Mouse (Mus musculus): ENCODE data around the gene Il2rb.

Il2rb gene

DNA sequence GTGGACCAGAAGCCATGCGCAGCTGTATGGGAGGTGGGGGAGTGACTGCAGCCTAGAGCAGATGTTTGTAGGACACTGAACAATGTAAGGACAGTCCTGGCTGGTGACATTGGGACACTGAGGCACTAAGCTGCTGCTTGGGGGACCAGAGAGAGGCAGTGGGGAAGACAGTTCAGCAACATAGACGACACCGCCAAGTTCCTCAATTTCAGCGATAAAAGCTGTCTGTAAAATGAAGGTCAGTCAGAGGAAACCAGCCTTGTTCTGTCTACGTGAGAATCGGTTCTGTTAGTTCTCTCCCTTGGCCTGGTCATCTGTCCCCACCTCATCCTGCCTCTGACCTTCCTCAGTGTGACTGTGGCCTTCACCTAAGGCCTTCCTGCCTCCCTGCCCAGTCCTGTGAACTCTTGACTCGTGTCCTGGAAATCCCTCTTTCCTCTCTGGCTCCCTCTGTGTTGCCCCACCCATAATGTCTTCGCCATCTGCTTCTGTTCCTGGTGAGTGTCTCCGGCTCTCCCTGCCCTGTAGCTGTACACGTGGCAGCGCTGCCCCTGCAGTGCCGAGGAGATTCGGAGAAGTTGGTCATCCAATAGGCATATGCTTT is 25.1 kb upstream of the Il2rb start:
- DNase-seq (ENCODE audit: low spot score): no peak

GRCm38 (mm10) chr15:78518221-78518620 is 23.1 kb upstream of the Il2rb start:
- no peak for DNase-seq (ENCODE audit: low spot score)

DNA sequence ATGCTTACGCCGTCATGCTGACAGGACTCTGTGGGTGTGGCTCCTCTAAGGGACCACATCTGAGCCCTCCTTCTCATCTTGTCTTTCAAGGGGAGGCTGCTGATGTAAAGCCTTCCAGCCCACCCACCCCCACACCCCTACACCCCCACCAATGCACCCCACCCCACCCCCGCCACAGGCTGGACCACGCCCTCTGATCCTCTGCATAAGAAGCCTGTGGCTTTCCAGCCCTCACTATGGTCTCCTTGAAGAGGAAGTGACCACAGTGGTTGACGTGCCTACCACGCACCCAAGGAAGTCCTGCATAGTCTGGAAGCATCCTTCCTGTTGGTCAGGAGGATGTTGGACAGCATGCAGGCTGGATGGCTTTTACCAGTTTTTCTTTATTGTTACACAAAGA is 20.7 kb upstream of the Il2rb start:
- no peak for DNase-seq (ENCODE audit: low spot score)

DNA sequence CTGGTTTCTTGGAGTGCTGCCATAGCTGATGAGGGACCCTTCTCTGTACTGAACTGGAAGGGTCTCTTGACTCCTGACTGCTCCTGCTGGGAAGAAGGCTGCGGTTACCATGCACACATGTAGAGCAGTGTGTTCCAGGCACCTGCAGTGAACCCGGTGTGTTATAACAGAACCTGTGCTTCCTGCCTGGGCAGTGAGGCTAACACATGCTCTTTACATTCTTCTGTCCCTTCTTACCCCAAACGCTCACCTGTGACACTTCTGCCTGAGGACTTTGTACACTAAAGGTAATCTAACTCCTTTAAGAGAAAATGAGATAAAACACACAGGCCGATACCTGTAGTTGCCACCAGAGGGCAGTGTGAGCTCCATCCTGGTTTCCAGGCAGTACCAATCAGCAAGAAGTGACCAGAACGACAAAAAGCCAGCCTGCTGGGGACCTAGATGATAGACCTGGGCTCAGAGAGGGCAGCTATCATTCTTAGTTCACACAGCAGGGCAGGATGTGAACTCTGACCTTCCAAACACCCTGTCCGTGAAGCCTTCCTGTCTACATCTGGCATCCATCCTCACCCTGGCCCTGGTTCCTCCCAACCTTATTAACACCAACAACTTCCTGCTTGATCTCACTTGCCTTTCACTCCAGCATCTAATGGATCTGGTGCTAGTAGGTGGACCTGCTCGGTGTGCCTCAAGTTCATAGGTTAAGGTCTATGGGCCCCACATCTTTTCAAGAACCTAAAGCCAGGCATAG is 19.5 kb upstream of the Il2rb start:
- DNase-seq (ENCODE audit: low spot score): peak; percentile 77

GRCm38 (mm10) chr15:78513019-78513418 is 17.9 kb upstream of the Il2rb start:
- no peak for DNase-seq (ENCODE audit: low spot score)

- DNase-seq (ENCODE audit: low spot score): no peak
Observed at GRCm38 (mm10) chr15:78511951-78512350, 16.9 kb upstream of the Il2rb start.

DNA sequence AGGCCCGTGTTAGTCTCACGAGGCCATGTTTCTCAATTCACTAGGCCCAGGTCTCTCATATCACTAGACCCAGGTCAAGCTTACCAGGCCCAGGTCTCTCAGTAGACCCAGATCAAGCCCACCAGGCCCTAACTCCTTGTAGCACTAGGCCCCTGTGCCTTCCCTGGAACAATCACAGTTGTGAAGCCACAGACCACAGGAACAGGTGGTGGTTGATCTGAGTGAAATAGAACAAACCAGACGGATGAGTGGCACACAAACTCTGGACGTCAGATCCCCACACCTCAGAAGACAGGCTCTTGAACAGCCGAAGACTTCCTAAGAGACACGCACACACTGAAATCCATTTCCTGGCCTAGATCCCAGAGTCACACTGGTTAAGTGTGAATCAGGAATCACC is 15.7 kb upstream of the Il2rb start:
- no peak for DNase-seq (ENCODE audit: low spot score)

GRCm38 (mm10) chr15:78510121-78510576 is 15.1 kb upstream of the Il2rb start:
- DNase-seq (ENCODE audit: low spot score): peak; percentile 24

DNA sequence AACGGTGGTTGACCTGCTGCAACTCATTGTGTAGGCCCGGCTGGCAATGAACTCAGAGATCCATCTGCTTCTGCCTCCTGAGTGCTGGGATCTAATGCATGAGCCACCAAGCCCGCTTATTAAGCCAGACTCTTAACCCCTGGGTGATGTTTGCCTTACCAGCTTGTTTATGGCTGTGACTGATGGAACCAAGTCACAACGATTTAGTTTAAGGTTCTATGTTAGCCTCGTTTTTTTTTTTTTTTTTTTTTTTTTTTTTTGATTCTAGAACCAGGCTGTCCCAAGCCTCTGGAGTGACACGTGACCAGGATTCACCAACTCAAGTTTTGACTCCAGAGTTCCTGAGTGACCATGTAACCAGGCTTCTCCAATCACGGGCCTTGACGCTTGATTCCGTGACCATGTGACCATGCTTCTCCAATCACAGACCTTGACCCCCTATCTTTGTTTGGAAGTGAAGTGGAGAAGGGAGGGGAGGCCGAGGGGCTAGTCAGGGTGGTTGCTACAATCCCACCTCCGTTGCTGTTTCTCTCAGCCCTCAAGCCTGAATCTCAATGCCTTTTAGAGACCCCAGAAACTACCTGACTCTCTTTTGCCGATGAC is 14.3 kb upstream of the Il2rb start:
- no peak for DNase-seq (ENCODE audit: low spot score)

GRCm38 (mm10) chr15:78508443-78508842 is 13.4 kb upstream of the Il2rb start:
- no peak for DNase-seq (ENCODE audit: low spot score)

DNA sequence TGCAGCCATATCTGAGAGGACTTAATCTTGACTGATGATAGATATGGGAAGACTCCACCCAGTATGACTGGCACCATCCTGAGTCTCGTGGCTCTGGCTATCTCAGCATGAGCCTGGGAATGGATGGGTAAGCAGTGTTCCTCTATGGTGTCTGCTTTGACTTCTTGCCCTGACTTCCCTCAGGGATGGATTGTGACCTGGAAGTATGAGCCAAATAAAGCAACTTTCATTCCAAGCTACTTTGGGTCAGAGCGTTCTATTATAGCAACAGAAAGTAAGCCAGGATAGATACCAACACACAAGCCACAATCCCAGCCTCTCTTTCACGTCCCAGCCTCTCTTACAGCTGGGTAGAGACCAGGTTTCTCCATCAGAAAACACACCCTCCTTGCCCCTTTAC is 10.5 kb upstream of the Il2rb start:
- no peak for DNase-seq (ENCODE audit: low spot score)

DNA sequence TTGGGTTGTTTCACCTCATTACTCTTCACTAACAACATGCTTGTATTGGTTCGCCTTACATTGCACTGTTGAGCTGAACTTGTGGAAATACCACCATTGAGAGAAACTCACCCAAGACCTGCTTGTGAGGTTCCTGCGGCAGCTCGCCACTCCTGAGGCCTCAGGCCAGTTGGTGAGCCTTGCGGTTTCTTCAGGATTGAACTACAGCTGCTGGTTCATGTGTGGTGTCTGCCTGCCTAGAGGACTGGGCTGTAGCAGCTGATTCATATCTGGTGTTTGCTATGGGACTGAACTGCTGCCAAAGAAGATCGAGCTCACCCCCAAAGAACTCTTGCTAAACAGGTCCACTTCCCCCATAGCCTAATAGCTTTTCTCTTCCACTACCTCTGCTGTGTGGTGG is 9.7 kb upstream of the Il2rb start:
- DNase-seq (ENCODE audit: low spot score): no peak

GRCm38 (mm10) chr15:78504013-78504412 is 8.9 kb upstream of the Il2rb start:
- no peak for DNase-seq (ENCODE audit: low spot score)

- no peak for DNase-seq (ENCODE audit: low spot score)
Observed at GRCm38 (mm10) chr15:78502437-78503132, 7.5 kb upstream of the Il2rb start.

GRCm38 (mm10) chr15:78493401-78494010 is 1.6 kb downstream of the Il2rb start:
- no peak for DNase-seq (ENCODE audit: low spot score)

DNA sequence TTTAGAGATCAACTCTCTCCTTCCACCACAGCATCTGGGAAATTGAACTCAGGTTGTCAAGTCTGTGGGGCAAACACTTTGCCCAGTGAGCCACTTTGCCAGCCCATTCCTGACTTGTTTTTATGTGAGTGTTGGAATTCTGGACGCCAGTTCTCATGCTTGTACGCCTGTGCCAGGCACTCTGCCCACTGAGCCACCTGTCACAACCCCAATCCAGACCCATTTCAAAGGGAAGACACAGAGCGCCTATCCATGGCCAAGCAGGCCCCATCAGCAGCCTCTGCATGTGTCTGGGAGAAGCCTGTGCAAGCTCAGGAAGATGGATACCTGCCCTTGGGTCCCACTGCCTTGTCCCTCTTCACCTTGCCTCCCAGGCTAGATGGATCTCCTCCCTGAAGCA is 3.8 kb downstream of the Il2rb start:
- DNase-seq (ENCODE audit: low spot score): no peak

DNA sequence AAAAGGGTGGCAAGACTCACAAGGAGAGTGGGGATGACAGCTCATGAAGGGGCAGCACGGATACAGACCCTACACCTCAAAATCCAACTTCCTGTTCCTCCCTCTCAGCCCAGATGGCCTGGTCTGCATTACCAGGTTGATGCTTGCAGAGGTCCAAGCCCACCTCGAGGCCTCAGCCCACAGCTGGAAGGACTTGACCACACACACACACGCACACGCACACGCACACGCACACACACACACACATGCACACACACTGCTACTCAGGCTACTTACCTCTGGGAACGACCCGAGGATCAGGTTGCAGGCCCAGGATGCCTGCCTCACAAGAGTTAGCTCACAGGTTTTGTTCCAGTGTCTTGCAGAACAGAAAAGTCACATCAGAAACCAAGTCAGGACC is 5.2 kb downstream of the Il2rb start:
- no peak for DNase-seq (ENCODE audit: low spot score)

- no peak for DNase-seq (ENCODE audit: low spot score)
Observed at GRCm38 (mm10) chr15:78489248-78489647, 5.8 kb downstream of the Il2rb start.

GRCm38 (mm10) chr15:78487066-78487465 is 8.0 kb downstream of the Il2rb start:
- no peak for DNase-seq (ENCODE audit: low spot score)

DNA sequence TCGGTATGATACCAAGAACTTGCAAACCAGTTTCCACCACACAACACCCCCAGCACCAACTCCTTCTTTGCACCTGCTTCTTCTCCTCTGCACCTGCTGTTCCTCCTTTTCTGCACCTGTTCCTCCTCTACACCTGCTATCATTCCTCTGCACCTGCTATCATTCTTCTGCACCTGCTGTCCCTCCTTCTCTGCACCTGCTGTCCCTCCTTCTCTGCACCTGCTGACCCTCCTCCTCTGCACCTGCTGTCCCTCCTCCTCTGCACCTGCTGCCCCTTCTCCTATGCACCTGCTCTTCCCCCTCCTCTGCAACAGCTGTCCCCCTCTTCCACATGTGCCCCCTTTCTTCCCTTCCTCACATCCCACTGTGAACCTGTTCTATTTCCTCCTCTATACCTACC is 8.5 kb downstream of the Il2rb start:
- no peak for DNase-seq (ENCODE audit: low spot score)

- DNase-seq (ENCODE audit: low spot score): no peak
Observed at GRCm38 (mm10) chr15:78483311-78483710, 11.8 kb downstream of the Il2rb start.

GRCm38 (mm10) chr15:78482518-78482917 is 12.6 kb downstream of the Il2rb start:
- no peak for DNase-seq (ENCODE audit: low spot score)

Measured in adipocyte (in vitro differentiated cells).